Mouse (Mus musculus) thymus, postnatal 25 days (tissue): ENCODE data around the gene Tmem135.
"Not testable (repeated sequence)": the region's sequence is repeated elsewhere in the genome, so short reads cannot be mapped to it uniquely, and the experiment has no call there.

Experiments
- DNase-seq: peaks from one replicate; pipeline ENCODE4 v3.0.0; 2022

Gene Tmem135

DNA sequence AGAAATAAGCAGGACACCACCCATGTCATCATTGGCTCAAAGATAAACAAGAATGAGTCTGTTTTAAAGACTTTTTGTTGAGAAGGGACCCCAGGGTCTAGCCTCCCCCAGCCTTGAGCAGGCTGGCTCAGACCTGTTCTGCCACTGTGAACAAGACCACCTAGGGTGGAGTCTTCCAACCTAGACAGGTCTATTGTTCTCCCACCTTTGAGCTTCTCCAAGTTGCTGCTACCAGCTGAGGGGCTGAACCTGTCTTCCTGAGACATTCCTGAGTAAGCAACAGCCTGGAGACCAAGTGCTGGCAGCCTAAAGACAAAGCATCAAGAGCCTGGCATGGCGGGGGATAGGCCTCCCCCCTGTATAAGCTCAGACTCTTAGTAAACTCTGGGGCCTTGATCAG, 86.9 kb downstream of the Tmem135 start:
- DNase-seq = not testable (repeated sequence)

GRCm38 (mm10) chr7:89316112-89316511, 87.9 kb downstream of the Tmem135 start:
- no peak for DNase-seq

DNA sequence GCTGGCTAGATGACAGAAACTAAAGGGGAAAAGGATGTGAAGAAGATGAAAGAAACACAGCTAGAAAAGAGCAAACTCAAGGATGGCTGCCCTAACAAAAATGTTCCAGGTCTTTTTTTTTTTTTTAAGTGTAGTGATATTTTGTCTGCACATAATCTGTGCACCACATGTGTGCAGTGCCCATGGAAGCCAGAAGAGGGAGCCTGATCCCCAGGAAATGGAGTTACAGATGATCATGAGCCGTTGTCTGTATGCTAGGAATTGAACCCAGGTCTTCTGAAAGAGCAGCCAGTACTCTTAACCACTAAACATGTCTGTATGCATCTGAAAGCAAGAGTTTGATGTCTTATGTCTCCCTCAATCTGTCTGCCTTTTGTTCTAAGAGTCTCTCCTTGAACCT, 92.5 kb downstream of the Tmem135 start:
- no peak for DNase-seq

DNA sequence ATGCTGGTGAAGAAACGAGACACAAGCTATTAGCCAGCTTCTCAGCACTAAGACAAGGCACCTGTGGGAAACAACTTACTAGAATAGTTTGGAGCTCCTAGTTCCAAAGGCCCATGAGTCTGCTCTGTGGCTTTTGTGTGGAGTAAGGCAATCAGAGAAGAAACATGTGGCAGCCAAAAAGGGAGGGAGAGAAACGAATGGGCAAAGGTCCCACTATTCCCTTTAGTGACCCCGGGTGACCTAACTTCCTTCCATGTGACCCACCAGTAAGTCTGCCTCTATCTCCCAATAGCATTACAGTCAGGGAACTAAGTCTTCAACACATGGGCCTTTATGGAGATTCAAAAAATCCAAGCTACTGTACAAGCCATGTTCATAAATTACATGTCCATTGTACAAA, 95.1 kb downstream of the Tmem135 start:
- no peak for DNase-seq

- DNase-seq = no peak
These were observed 95.8 kb downstream of the Tmem135 start for GRCm38 (mm10) chr7:89308238-89308637.

GRCm38 (mm10) chr7:89306831-89307230, 97.2 kb downstream of the Tmem135 start:
- DNase-seq = no peak

DNA sequence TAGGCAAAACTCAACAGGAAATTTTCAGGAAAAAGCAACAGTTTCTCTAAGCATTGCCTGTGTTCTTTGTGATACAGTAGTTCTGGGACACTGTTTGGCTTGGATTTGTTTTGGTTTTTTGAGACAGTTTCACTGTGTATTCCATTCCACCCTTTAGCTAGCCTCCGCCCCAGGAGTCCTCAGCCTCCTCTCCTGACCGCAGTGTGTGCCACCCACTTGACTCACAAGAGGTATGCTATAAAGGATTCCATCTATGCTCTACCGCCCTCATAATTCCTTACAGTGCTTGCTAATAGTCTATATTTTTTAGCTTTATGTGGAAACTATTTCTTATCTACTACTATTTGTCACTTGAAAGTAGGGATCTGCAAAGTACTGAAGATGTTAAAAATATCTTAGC, 99.1 kb downstream of the Tmem135 start:
- DNase-seq = no peak

DNA sequence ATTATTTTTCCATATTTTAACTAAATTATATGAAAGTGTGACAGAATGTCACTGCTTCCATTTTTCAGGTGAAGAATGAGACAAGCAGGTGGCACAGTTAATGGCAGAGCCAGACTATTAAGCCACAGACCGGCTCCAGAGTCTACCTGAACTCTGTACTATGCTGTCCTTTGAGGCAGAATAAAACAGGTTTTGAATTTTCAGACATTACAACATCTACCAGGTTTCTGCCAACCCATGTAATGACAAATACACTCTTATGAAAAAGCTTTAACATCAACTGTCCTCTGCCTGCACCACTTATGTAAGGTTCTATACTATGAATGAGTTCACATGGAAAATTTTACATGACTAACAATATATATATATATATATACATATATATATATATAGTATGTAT, 100.3 kb downstream of the Tmem135 start:
- no peak for DNase-seq

DNA sequence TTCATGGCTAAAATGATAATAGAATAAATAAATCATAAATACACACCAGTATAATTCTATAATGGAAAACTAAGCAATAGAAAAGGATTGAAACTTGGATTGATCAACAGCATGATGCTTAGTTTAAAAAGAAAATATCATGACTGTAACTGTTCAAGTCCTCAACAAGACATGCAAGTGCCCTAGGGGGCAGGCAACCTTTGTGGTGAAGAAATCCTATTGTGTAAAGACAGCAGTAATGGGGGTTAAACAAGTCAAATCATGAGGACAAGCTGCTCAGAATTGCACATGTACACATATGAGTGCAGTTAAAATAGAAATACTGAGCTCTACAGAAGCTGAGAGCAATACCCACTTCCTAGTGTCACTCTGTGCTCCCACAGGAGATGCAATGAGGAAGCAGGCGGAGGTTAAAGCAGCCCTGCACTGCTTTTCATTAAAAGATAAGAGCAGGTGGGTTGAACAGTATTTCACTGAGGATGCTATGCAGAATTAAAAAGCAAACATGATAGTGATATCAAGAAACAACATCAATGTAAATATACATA, 105.0 kb downstream of the Tmem135 start:
- DNase-seq = no peak

- DNase-seq = no peak
These were observed 107.1 kb downstream of the Tmem135 start for GRCm38 (mm10) chr7:89296941-89297340.

DNA sequence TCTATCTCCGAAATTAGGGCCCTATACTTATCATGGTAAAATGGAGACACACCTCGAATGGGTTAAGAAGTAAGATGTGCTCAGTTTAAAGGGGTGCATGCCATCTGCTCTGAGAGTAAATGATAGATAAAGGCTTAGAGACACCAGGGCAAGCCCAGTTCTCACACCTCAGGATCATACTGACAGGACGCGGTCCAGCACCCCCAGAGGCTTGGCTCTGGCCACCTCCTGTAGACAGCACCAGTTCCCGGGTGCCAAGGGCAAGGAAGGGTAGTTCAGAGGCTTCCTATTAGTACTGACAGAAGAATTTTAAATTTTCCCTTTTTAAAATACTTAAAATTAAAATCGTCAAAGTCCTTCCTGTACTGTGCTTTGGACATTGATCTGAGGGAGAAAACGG, 121.4 kb downstream of the Tmem135 start:
- DNase-seq = no peak

GRCm38 (mm10) chr7:89270438-89270837, 133.6 kb downstream of the Tmem135 start:
- DNase-seq = not testable (repeated sequence)

- no peak for DNase-seq
These were observed 134.2 kb downstream of the Tmem135 start for GRCm38 (mm10) chr7:89269826-89270225.

DNA sequence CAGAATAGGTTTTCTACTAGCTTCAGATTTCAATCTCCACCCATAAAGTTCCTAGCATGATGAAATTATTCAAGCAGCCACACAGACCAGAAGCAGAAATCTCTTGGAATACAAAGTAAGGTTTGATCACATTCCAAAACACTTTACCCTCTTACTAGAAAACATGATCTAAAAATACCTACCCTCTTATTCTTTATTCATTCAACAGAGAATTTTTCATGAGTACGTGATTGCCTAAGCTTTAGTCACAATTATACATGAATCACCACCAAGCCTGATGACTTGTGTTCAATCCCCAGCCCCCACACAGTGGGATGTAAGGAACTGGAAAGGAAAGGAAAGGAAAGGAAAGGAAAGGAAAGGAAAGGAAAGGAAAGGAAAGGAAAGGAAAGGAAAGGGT, 136.5 kb downstream of the Tmem135 start:
- DNase-seq = no peak

DNA sequence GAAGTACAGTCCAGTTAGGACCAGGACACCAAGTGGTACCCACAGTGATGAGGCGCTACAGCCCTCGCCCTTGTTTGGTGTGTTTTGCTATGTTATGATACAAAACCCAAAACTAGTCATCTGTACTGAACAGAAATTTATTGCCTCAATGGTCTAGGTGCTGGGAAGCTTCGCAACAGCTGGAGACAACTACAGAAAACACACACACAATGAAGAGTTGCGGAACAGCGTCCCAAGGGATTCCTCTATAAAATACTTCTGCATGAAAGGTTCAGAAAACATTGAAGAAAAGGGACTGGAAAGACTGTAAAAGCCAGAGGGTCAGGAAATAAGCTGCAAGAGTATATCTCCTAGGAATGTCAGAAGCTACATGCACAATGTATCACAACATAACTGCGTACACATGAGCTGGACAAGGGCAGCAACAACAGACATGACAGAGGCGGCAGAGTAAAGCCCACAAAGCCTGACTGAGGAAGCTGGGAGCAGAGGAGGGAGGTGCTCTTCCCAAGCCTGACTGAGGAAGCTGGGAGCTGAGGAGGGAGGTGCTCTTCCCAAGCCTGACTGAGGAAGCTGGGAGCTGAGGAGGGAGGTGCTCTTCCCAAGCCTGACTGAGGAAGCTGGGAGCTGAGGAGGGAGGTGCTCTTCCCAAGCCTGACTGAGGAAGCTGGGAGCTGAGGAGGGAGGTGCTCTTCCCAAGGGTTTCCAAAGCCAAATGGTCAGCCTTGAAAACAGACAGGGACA, 137.8 kb downstream of the Tmem135 start:
- no peak for DNase-seq

GRCm38 (mm10) chr7:89260966-89261365, 143.1 kb downstream of the Tmem135 start:
- no peak for DNase-seq

- DNase-seq = no peak
These were observed 145.2 kb downstream of the Tmem135 start for GRCm38 (mm10) chr7:89258832-89259231.

DNA sequence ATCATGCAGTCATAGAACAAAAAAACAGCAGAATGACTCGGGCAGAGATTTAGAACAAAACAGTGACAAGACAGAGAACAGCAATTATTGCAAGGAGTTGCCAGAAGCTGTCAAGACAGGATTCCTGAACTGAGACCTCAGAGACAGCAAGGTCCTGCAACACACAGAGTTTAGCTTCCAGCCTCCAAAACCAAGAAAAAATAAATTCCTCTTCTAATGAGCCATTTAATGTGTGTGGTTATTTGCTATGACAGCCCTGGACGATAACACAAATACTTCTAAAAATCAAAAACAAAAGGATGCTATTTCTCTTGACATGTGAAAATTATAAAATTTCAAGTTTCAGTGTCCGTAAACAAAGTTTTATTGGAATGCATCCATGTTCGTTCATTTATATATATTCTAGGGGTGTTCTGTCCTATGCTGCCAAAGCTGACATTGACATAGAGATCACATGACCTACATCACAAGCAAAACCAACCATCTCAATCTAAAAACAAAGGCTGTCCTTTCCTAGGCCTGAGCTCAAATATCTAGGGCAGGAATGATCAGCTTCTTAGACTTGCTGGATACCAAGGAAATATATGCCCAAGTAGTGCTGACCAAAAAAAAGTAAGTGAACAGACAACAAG, 146.0 kb downstream of the Tmem135 start:
- no peak for DNase-seq

DNA sequence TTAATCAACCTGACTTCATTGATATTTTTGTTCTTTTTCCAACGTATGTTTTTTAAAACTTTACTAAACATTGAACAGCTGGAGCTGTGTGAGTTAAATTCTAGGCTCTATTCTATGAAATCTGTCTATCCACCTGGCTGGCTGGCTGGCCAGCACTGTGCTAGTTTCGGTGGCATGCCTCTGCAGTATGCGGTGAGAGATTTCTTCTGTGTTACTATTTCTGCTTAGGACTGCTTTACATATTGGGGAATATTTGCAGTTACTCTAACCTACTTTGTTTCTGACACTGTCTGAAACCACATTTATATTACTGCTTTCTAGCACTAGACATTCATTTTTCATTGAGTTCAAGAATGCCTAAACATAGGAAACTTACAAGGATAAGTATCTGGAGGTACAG, 150.2 kb downstream of the Tmem135 start:
- no peak for DNase-seq

GRCm38 (mm10) chr7:89253317-89253716, 150.7 kb downstream of the Tmem135 start:
- no peak for DNase-seq

- no peak for DNase-seq
These were observed 152.1 kb downstream of the Tmem135 start for GRCm38 (mm10) chr7:89251880-89252453.

DNA sequence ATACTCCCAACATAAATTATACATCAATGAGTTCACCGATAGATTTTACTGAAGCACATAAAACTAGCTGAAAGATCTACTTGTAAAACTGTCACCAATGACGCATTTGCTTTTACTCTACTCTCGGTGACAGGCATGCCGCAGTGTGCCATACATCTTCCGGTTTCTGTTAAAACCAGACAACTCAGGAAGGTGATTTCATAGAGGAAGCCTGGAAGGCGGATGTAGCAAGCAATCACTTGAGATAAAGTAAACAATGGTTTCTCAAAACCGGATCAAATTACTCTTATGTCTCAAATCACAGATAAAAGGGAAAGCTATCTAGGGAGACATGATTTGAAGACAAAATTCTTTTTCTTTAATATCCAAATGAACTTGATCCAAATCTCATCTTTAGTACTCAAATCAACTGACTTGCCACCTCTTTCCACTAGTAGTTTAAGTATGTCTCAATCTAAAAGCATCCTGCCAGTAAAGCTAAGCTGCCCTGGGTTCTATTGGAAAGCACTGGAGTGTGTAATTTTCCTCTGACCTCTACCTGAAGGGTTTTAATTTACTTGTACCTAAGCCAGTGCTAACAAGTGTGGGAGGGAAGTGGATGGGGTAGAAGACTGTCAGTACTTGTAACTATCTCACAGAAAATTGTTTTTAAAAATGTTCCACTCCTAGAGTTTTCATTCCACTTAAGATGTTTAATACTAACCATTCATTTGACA, 155.7 kb downstream of the Tmem135 start:
- DNase-seq = peak; percentile 44

- DNase-seq = no peak
These were observed 156.9 kb downstream of the Tmem135 start for GRCm38 (mm10) chr7:89247012-89247710.
